Mouse (Mus musculus): ENCODE data around the gene Rpusd2.

DNA sequence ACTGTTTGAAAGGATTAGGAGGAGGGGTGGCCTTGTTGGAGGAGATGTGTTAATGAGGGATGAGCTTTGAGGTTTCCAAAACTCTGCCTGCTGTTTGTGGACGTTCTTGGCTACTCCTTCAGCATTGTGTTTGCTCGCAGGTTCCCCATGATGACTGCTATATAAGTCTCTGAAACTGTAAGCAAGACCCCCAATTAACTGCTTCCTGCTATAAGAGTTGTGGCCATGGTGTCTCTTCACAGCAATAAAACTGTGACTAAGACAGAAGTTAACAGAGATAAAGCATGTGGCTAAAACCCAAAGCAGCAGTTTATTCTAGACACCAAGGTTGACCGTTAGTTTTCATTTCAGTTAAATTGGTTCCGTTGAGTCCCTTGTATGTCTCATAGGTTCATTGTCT, 13.3 kb downstream of the Rpusd2 start:
- TF ChIP-seq CTCF (IDR thresholded peaks at IDR 0.05; ENCODE audit: low read depth, low read length) = no peak
- no peak for TF ChIP-seq EP300 (IDR thresholded peaks at IDR 0.05; ENCODE audit: insufficient read depth, low read depth, low read length)
- TF ChIP-seq POLR2A (IDR thresholded peaks at IDR 0.05; ENCODE audit: insufficient read depth, low read length) = no peak
